Mouse (Mus musculus): ENCODE measurements around the gene Crlf1.
A peak's percentile ranks its signal among the peaks of the same experiment; 100 is the strongest.

The Crlf1 gene

GRCm38 (mm10) chr8:70492664-70493640, at the start of gene Crlf1:
Gene Crlf1 (plus strand): TSS chr8:70493158.
- DNase-seq (ENCODE audit: low read depth, low spot score) = no peak

GRCm38 (mm10) chr8:70443326-70443725, 49.6 kb upstream of the Crlf1 start:
- no peak for DNase-seq (ENCODE audit: low read depth, low spot score)

GRCm38 (mm10) chr8:70445988-70446387, 47.0 kb upstream of the Crlf1 start:
- DNase-seq (ENCODE audit: low read depth, low spot score) = no peak

GRCm38 (mm10) chr8:70447639-70448420, 45.1 kb upstream of the Crlf1 start:
- DNase-seq (ENCODE audit: low read depth, low spot score) = no peak

- DNase-seq (ENCODE audit: low read depth, low spot score) = no peak
These were observed 40.6 kb upstream of the Crlf1 start for GRCm38 (mm10) chr8:70452196-70452966.

- DNase-seq (ENCODE audit: low read depth, low spot score) = no peak
These were observed 39.1 kb upstream of the Crlf1 start for GRCm38 (mm10) chr8:70453852-70454251.

GRCm38 (mm10) chr8:70456996-70457395, 36.0 kb upstream of the Crlf1 start:
- no peak for DNase-seq (ENCODE audit: low read depth, low spot score)

GRCm38 (mm10) chr8:70457882-70458281, 35.1 kb upstream of the Crlf1 start:
- DNase-seq (ENCODE audit: low read depth, low spot score) = no peak

GRCm38 (mm10) chr8:70458462-70458861, 34.5 kb upstream of the Crlf1 start:
- no peak for DNase-seq (ENCODE audit: low read depth, low spot score)

- no peak for DNase-seq (ENCODE audit: low read depth, low spot score)
These were observed 33.3 kb upstream of the Crlf1 start for GRCm38 (mm10) chr8:70459636-70460035.

- no peak for DNase-seq (ENCODE audit: low read depth, low spot score)
These were observed 32.8 kb upstream of the Crlf1 start for GRCm38 (mm10) chr8:70460199-70460598.

- no peak for DNase-seq (ENCODE audit: low read depth, low spot score)
These were observed 32.4 kb upstream of the Crlf1 start for GRCm38 (mm10) chr8:70460606-70461005.

- no peak for DNase-seq (ENCODE audit: low read depth, low spot score)
These were observed 31.0 kb upstream of the Crlf1 start for GRCm38 (mm10) chr8:70461765-70462515.

GRCm38 (mm10) chr8:70462516-70462813, 30.5 kb upstream of the Crlf1 start:
- DNase-seq (ENCODE audit: low read depth, low spot score) = peak; percentile 29

- DNase-seq (ENCODE audit: low read depth, low spot score) = no peak
These were observed 29.7 kb upstream of the Crlf1 start for GRCm38 (mm10) chr8:70463306-70463705.

- no peak for DNase-seq (ENCODE audit: low read depth, low spot score)
These were observed 28.8 kb upstream of the Crlf1 start for GRCm38 (mm10) chr8:70464162-70464561.

- no peak for DNase-seq (ENCODE audit: low read depth, low spot score)
These were observed 27.3 kb upstream of the Crlf1 start for GRCm38 (mm10) chr8:70465701-70466100.

- no peak for DNase-seq (ENCODE audit: low read depth, low spot score)
These were observed 26.7 kb upstream of the Crlf1 start for GRCm38 (mm10) chr8:70466305-70466704.

- DNase-seq (ENCODE audit: low read depth, low spot score) = no peak
These were observed 26.2 kb upstream of the Crlf1 start for GRCm38 (mm10) chr8:70466771-70467170.

GRCm38 (mm10) chr8:70467229-70467725, 25.7 kb upstream of the Crlf1 start:
- DNase-seq (ENCODE audit: low read depth, low spot score) = no peak

- no peak for DNase-seq (ENCODE audit: low read depth, low spot score)
These were observed 25.1 kb upstream of the Crlf1 start for GRCm38 (mm10) chr8:70467907-70468306.
